Mouse (Mus musculus) adrenal gland (tissue): ENCODE results near the gene Gmppa.

Experiments
- intact Hi-C: fragments of 180-260 bp; cut with DNase I; formaldehyde crosslinking; loops from one replicate; pipeline ENCODE4 v1.15.1; 2025

Gene Gmppa

GRCm38 (mm10) chr1:75422823-75423471 lies 12.8 kb upstream of the Gmppa start:
- intact Hi-C loops = no loop called here

- intact Hi-C loops = no loop called here
Measured at GRCm38 (mm10) chr1:75423780-75424390, 11.8 kb upstream of the Gmppa start.

GRCm38 (mm10) chr1:75425796-75426471 lies 9.8 kb upstream of the Gmppa start:
- intact Hi-C loops = no loop called here

- intact Hi-C loops = no loop called here
Measured at GRCm38 (mm10) chr1:75438782-75439181, 3.1 kb downstream of the Gmppa start.

- intact Hi-C loops = no loop called here
Measured at GRCm38 (mm10) chr1:75440661-75441060, 4.9 kb downstream of the Gmppa start.

GRCm38 (mm10) chr1:75441471-75441996 lies 5.8 kb downstream of the Gmppa start:
- intact Hi-C loops = no loop called here

GRCm38 (mm10) chr1:75442171-75442570 lies 6.4 kb downstream of the Gmppa start:
- intact Hi-C loops = no loop called here

- intact Hi-C loops = no loop called here
Measured at GRCm38 (mm10) chr1:75442811-75443210, 7.1 kb downstream of the Gmppa start.

GRCm38 (mm10) chr1:75443247-75444024 lies 7.7 kb downstream of the Gmppa start:
- intact Hi-C loops = no loop called here

- intact Hi-C loops = no loop called here
Measured at GRCm38 (mm10) chr1:75444208-75444607, 8.5 kb downstream of the Gmppa start.

GRCm38 (mm10) chr1:75445141-75445701 lies 9.5 kb downstream of the Gmppa start:
- intact Hi-C loops = loop anchor here (5.0 kb wide), 1 partner anchor 103 kb away; no protein-coding TSS in a partner anchor

- intact Hi-C loops = loop anchor here (2.0 to 5.0 kb wide), 2 partner anchors 21 to 104 kb away; no protein-coding TSS in a partner anchor
Measured at GRCm38 (mm10) chr1:75445751-75446611, 10.3 kb downstream of the Gmppa start.

GRCm38 (mm10) chr1:75446656-75447055 lies 10.9 kb downstream of the Gmppa start:
- intact Hi-C loops = loop anchor here (2.0 to 5.0 kb wide), 2 partner anchors 20 to 104 kb away; no protein-coding TSS in a partner anchor

- intact Hi-C loops = loop anchor here (2.0 to 5.0 kb wide), 2 partner anchors 19 to 105 kb away; no protein-coding TSS in a partner anchor
Measured at GRCm38 (mm10) chr1:75447265-75448051, 11.7 kb downstream of the Gmppa start.

GRCm38 (mm10) chr1:75448052-75448431 lies 12.3 kb downstream of the Gmppa start:
- intact Hi-C loops = loop anchor here (5.0 kb wide), 1 partner anchor 106 kb away; no protein-coding TSS in a partner anchor

- intact Hi-C loops = loop anchor here (5.0 kb wide), 1 partner anchor 107 kb away; no protein-coding TSS in a partner anchor
Measured at GRCm38 (mm10) chr1:75448937-75449336, 13.2 kb downstream of the Gmppa start.

- intact Hi-C loops = loop anchor here (5.0 kb wide), 1 partner anchor 107 kb away; no protein-coding TSS in a partner anchor
Measured at GRCm38 (mm10) chr1:75449377-75450135, 13.8 kb downstream of the Gmppa start.
